Mouse (Mus musculus): ENCODE results near the gene Hist1h4h. TPM values are rescaled to one million over a fixed set of nuclear protein-coding genes. Genes with fewer than 3 reads are reported as not detected.

The Hist1h4h gene
- polyA plus RNA-seq, 1 experiment from 2014 or later: 2.1 TPM

DNA sequence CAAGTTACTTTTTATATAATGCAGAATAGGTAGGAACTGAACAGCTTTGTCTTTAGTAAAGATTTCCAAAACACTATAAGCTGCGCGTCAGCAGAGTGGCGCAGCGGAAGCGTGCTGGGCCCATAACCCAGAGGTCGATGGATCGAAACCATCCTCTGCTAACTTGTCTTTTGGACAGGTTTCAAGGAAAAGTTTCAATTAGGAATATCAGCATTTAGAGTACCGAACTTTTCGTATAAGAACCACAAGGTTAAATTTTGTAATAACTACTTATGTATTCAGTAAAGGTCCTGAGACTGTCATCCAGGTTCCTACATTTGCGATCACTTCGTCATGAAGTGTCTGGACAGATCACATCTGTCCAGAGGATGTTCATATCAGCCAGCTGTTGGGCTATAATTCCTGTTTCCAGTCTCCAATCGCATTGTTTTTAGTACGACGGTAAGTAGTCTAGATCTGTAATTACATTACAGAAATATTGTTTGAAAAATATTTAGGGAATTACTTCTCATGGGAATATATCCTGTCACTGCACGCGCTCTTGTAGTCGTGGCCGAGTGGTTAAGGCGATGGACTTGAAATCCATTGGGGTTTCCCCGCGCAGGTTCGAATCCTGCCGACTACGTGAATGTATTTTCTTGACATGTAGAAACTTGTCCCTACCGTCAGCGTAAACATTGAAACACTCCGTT lies 13.1 kb upstream of the Hist1h4h start:
- peak overlapping the region; percentile 64 for H3K9ac ChIP-seq (ENCODE audit: low read depth, low read length)
- peak; percentile 84 for ATAC-seq (replicated peaks; ENCODE audit: insufficient number of reproducible peaks, low FRiP score, low TSS enrichment)
- H3K36me3 ChIP-seq (ENCODE audit: control insufficient read depth, insufficient read depth, low read length): no peaks in the 10 kb centered on the region
- peak overlapping the region; percentile 91 for H3K4me2 ChIP-seq
- no peaks in the 10 kb centered on the region for H3K9me3 ChIP-seq (replicated peaks; ENCODE audit: control insufficient read depth, low read length)
- WGBS (ENCODE audit: insufficient replicate concordance): under 1% methylated on average over 27 of the region's 27 CpGs
- H3K4me1 ChIP-seq (ENCODE audit: control insufficient read depth, insufficient read depth, low read length): no peaks in the 10 kb centered on the region
- H3K27ac ChIP-seq (ENCODE audit: low read depth, low read length): peak overlapping the region; percentile 64; the same call in 1 of the 2 replicates
- no peaks in the 10 kb centered on the region for H3K27me3 ChIP-seq (ENCODE audit: control insufficient read depth, insufficient read depth, low read length)
- H3K4me3 ChIP-seq (ENCODE audit: low read depth, low read length): peak overlapping the region; percentile 47

DNA sequence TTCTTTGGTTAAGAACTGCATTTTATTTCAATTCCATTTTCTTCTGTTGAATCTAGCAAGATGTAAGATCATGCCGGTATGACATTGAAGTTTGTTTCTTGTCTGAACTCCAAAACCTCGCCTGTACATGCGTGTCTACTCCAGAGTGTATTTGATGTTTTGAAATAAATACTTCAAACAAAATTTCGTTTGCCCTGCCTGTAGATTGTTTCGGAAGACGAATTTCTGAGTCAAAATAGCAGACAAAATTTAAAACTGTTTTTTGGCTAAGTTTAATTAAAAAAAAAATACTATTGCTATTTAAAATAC lies 12.6 kb upstream of the Hist1h4h start:
- H3K4me2 ChIP-seq: peak overlapping the region; percentile 91
- peak overlapping the region; percentile 61 for H3K9ac ChIP-seq (ENCODE audit: low read depth, low read length)
- H3K36me3 ChIP-seq (ENCODE audit: control insufficient read depth, insufficient read depth, low read length): no peaks in the 10 kb centered on the region
- H3K4me3 ChIP-seq (ENCODE audit: low read depth, low read length): peak overlapping the region; percentile 47
- no peak for ATAC-seq (replicated peaks; ENCODE audit: insufficient number of reproducible peaks, low FRiP score, low TSS enrichment)
- H3K9me3 ChIP-seq (replicated peaks; ENCODE audit: control insufficient read depth, low read length): no peaks in the 10 kb centered on the region
- WGBS (ENCODE audit: insufficient replicate concordance): under 1% methylated on average over 6 of the region's 6 CpGs
- no peaks in the 10 kb centered on the region for H3K4me1 ChIP-seq (ENCODE audit: control insufficient read depth, insufficient read depth, low read length)
- H3K27ac ChIP-seq (ENCODE audit: low read depth, low read length): no peak overlapping the region
- no peaks in the 10 kb centered on the region for H3K27me3 ChIP-seq (ENCODE audit: control insufficient read depth, insufficient read depth, low read length)

DNA sequence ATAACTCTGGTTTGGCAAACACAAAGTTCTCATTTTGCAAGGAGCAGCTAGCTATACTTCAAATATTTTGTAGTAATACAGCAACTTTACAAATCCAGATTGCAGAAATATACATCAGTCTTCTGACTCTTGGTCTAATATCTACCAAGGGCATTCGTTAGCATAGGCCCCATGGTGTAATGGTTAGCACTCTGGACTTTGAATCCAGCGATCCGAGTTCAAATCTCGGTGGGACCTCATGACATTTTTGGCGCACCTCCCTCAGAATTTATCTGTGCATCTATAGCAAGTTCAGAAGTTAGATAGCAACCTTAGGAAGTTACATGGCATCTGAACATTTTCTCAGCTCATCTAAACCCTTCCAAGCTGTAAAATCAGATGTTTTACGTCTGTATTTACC lies 12.0 kb upstream of the Hist1h4h start:
- no peak overlapping the region for H3K9ac ChIP-seq (ENCODE audit: low read depth, low read length)
- no peaks in the 10 kb centered on the region for H3K36me3 ChIP-seq (ENCODE audit: control insufficient read depth, insufficient read depth, low read length)
- H3K27me3 ChIP-seq (ENCODE audit: control insufficient read depth, insufficient read depth, low read length): no peaks in the 10 kb centered on the region
- peak; percentile 71 for ATAC-seq (replicated peaks; ENCODE audit: insufficient number of reproducible peaks, low FRiP score, low TSS enrichment)
- H3K4me1 ChIP-seq (ENCODE audit: control insufficient read depth, insufficient read depth, low read length): no peaks in the 10 kb centered on the region
- H3K9me3 ChIP-seq (replicated peaks; ENCODE audit: control insufficient read depth, low read length): no peaks in the 10 kb centered on the region
- 0% methylated on average over 6 of the region's 6 CpGs for WGBS (ENCODE audit: insufficient replicate concordance)
- H3K4me2 ChIP-seq: peak overlapping the region; percentile 68
- peak overlapping the region; percentile 47 for H3K4me3 ChIP-seq (ENCODE audit: low read depth, low read length)
- 0 out of 2 replicates have a peak overlapping the region, but pooled peaks have one; percentile 41 for H3K27ac ChIP-seq (ENCODE audit: low read depth, low read length)

DNA sequence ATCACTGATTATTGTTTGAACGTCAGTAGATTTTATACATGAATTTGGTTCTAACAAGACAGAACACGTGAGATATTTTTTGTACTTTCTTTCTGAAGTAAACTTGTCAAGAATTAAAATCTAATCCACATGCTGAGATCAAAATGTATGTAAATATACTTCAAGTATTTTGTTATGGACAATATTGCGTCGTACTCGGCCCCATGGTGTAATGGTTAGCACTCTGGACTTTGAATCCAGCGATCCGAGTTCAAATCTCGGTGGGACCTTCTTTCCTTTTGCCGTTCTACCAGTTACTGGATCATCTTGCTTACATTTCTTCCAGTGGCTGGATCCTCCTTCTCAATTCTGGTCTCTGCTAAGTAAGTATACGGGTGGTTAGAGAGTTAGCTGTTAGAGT lies 11.4 kb upstream of the Hist1h4h start:
- no peaks in the 10 kb centered on the region for H3K9me3 ChIP-seq (replicated peaks; ENCODE audit: control insufficient read depth, low read length)
- H3K27me3 ChIP-seq (ENCODE audit: control insufficient read depth, insufficient read depth, low read length): no peaks in the 10 kb centered on the region
- H3K27ac ChIP-seq (ENCODE audit: low read depth, low read length): 0 out of 2 replicates have a peak overlapping the region, but pooled peaks have one; percentile 41
- peak overlapping the region; percentile 68 for H3K4me2 ChIP-seq
- H3K9ac ChIP-seq (ENCODE audit: low read depth, low read length): no peak overlapping the region
- WGBS (ENCODE audit: insufficient replicate concordance): under 1% methylated on average over 10 of the region's 10 CpGs
- peak overlapping the region; percentile 47 for H3K4me3 ChIP-seq (ENCODE audit: low read depth, low read length)
- no peaks in the 10 kb centered on the region for H3K4me1 ChIP-seq (ENCODE audit: control insufficient read depth, insufficient read depth, low read length)
- ATAC-seq (replicated peaks; ENCODE audit: insufficient number of reproducible peaks, low FRiP score, low TSS enrichment): peak; percentile 59
- H3K36me3 ChIP-seq (ENCODE audit: control insufficient read depth, insufficient read depth, low read length): no peaks in the 10 kb centered on the region

DNA sequence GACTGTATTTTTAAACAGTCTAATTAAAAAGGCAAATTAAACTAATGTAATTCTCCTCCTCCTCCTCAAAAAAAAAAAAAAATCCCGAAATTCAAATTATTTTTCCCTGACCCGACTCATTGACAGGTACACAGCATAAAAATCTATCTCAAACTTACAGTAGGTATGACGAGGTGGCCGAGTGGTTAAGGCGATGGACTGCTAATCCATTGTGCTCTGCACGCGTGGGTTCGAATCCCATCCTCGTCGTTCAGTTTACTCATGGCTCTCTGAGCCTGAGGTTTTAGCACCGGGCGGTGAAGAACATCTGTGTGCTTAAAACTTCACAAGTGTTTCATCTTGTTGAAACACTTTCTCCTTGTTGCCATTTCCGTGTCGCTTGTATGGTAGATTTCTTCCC lies 9.1 kb upstream of the Hist1h4h start:
- 1% methylated on average over 14 of the region's 14 CpGs for WGBS (ENCODE audit: insufficient replicate concordance)

DNA sequence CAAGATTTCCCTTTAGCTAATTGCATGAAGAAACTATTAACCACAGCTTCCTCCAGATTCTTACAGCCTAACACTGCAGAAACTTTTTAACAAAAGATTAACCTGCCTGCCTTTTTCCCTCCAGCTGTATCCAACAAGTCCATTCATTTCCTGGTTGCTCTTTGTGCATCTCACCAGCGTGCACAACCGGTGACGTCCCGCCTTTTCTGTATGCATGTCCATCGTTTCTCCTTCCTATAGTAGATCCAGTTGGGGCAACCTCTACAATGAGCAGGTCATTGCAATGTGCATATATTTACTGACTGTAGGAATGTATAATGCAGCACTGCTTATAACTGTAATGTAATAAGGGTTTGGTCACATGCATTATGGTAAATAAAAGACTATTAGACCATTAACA lies 6.9 kb upstream of the Hist1h4h start:
- H3K9ac ChIP-seq (ENCODE audit: low read depth, low read length): no peak overlapping the region
- ATAC-seq (replicated peaks; ENCODE audit: insufficient number of reproducible peaks, low FRiP score, low TSS enrichment): no peak
- peaks cover 4% of the 10 kb centered on the region for H3K4me1 ChIP-seq (ENCODE audit: control insufficient read depth, insufficient read depth, low read length)
- H3K27ac ChIP-seq (ENCODE audit: low read depth, low read length): no peak overlapping the region
- no peaks in the 10 kb centered on the region for H3K9me3 ChIP-seq (replicated peaks; ENCODE audit: control insufficient read depth, low read length)
- H3K27me3 ChIP-seq (ENCODE audit: control insufficient read depth, insufficient read depth, low read length): no peaks in the 10 kb centered on the region
- H3K36me3 ChIP-seq (ENCODE audit: control insufficient read depth, insufficient read depth, low read length): no peaks in the 10 kb centered on the region
- H3K4me2 ChIP-seq: no peak overlapping the region
- no peak overlapping the region for H3K4me3 ChIP-seq (ENCODE audit: low read depth, low read length)
- 47% methylated on average over 5 of the region's 5 CpGs for WGBS (ENCODE audit: insufficient replicate concordance)

More for the DNA sequence above, 9.1 kb upstream of the Hist1h4h start:
- Histone ChIP-seq H3K4me2 (peak overlapping the region; percentile 54), H3K27me3 (ENCODE audit: control insufficient read depth, insufficient read depth, low read length) (no peaks in the 10 kb centered on the region), H3K4me1 (ENCODE audit: control insufficient read depth, insufficient read depth, low read length) (peaks cover 3% of the 10 kb centered on the region; the same call in 1 of the 2 replicates), H3K9me3 (replicated peaks; ENCODE audit: control insufficient read depth, low read length) (no peaks in the 10 kb centered on the region), H3K36me3 (ENCODE audit: control insufficient read depth, insufficient read depth, low read length) (no peaks in the 10 kb centered on the region), H3K27ac (ENCODE audit: low read depth, low read length) (no peak overlapping the region), H3K9ac (ENCODE audit: low read depth, low read length) (no peak overlapping the region), H3K4me3 (ENCODE audit: low read depth, low read length) (peak overlapping the region; percentile 16; the same call in 1 of the 2 replicates)
- no peak for ATAC-seq (replicated peaks; ENCODE audit: insufficient number of reproducible peaks, low FRiP score, low TSS enrichment)

DNA sequence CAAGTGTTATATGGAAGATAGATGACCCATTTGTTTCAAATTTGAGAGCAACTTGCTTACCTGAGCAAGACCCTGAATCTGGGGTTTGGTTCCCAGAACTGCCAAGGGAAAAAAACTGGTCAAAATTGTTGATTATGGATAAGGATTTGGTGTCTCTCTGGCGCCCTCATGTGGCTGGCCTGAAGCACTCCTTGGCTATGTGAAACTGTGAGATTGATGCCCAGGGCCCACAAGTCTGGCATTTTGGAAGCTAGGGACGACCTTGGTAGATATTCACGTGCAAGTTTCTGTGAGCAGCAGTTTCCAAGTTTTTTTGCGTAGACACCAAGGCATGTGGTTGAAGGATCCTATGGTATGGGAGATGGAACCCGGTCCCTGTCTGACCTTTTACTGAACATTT lies 6.2 kb upstream of the Hist1h4h start:
- no peaks in the 10 kb centered on the region for H3K9me3 ChIP-seq (replicated peaks; ENCODE audit: control insufficient read depth, low read length)
- peak overlapping the region; percentile 37 for H3K4me2 ChIP-seq
- H3K36me3 ChIP-seq (ENCODE audit: control insufficient read depth, insufficient read depth, low read length): no peaks in the 10 kb centered on the region
- peaks cover 6% of the 10 kb centered on the region for H3K4me1 ChIP-seq (ENCODE audit: control insufficient read depth, insufficient read depth, low read length)
- H3K27me3 ChIP-seq (ENCODE audit: control insufficient read depth, insufficient read depth, low read length): no peaks in the 10 kb centered on the region
- H3K9ac ChIP-seq (ENCODE audit: low read depth, low read length): no peak overlapping the region
- 12% methylated on average over 5 of the region's 5 CpGs for WGBS (ENCODE audit: insufficient replicate concordance)
- no peak overlapping the region for H3K4me3 ChIP-seq (ENCODE audit: low read depth, low read length)
- H3K27ac ChIP-seq (ENCODE audit: low read depth, low read length): no peak overlapping the region
- no peak for ATAC-seq (replicated peaks; ENCODE audit: insufficient number of reproducible peaks, low FRiP score, low TSS enrichment)

DNA sequence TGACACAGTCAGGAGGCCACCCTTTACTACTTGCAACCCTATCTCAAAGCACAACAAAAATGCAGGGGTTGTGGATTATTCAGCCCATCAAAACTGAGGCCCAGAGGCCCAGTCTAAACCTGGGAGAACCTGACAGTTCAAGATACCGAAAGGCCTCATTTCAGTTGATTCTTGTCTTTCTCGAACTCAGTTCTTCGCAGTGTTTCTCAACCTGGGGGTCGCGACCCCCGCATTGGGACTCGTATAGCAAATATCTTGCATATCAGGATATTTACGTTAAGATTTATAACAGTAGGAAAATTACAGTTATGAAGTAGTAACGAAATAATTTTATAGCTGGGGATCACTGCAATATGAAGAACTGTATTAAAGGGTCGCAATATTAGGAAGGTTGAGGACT lies 4.9 kb upstream of the Hist1h4h start:
- H3K4me2 ChIP-seq: peak overlapping the region; percentile 68
- under 1% methylated on average over 10 of the region's 10 CpGs for WGBS (ENCODE audit: insufficient replicate concordance)
- peaks cover 6% of the 10 kb centered on the region for H3K4me1 ChIP-seq (ENCODE audit: control insufficient read depth, insufficient read depth, low read length)

DNA sequence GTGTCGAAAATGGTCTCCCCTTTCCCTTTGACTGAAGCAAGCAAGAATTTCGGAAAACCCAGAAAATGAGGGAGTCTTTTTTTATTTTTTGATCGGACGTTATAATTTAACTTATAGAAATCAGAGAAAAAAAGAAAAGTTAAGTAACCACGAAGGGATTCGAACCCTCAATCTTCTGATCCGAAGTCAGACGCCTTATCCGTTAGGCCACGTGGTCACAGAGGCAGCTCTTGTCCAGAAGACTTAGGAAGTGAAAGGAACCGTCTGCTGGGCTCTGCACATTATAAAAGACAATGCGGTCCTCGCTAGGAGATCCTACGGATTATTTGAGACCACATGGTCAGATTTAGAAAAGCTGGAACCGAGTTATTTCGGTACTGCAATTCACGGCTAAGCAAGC lies 4.5 kb upstream of the Hist1h4h start:
- under 1% methylated on average over 17 of the region's 17 CpGs for WGBS (ENCODE audit: insufficient replicate concordance)
- Histone ChIP-seq H3K4me1 (ENCODE audit: control insufficient read depth, insufficient read depth, low read length) (peaks cover 6% of the 10 kb centered on the region), H3K27me3 (ENCODE audit: control insufficient read depth, insufficient read depth, low read length) (no peaks in the 10 kb centered on the region), H3K9ac (ENCODE audit: low read depth, low read length) (peak overlapping the region; percentile 61), H3K4me2 (peak overlapping the region; percentile 68), H3K27ac (ENCODE audit: low read depth, low read length) (no peak overlapping the region), H3K9me3 (replicated peaks; ENCODE audit: control insufficient read depth, low read length) (no peaks in the 10 kb centered on the region), H3K4me3 (ENCODE audit: low read depth, low read length) (peak overlapping the region; percentile 56), H3K36me3 (ENCODE audit: control insufficient read depth, insufficient read depth, low read length) (no peaks in the 10 kb centered on the region)
- 0 out of 2 replicates have a peak, but pooled peaks have one; percentile 31 for ATAC-seq (replicated peaks; ENCODE audit: insufficient number of reproducible peaks, low FRiP score, low TSS enrichment)

More for the DNA sequence above, 4.9 kb upstream of the Hist1h4h start:
- Histone ChIP-seq H3K4me3 (ENCODE audit: low read depth, low read length) (peak overlapping the region; percentile 56), H3K36me3 (ENCODE audit: control insufficient read depth, insufficient read depth, low read length) (no peaks in the 10 kb centered on the region), H3K27ac (ENCODE audit: low read depth, low read length) (no peak overlapping the region), H3K9me3 (replicated peaks; ENCODE audit: control insufficient read depth, low read length) (no peaks in the 10 kb centered on the region), H3K9ac (ENCODE audit: low read depth, low read length) (peak overlapping the region; percentile 61), H3K27me3 (ENCODE audit: control insufficient read depth, insufficient read depth, low read length) (no peaks in the 10 kb centered on the region)
- ATAC-seq (replicated peaks; ENCODE audit: insufficient number of reproducible peaks, low FRiP score, low TSS enrichment): no peak
